Mouse (Mus musculus) hindbrain, embryonic 10.5 days (tissue): ENCODE measurements at regions not wholly inside any gene's neighbourhood (a gene's known extent, or its start where the extent isn't known, plus 50 kb on each side); places are given as distances from the start of the nearest gene placed in this dataset.

ENCODE experiments used
- DNase-seq: peaks from one replicate; pipeline ENCODE4 v3.0.0-alpha.2; 2017; ENCODE audit warnings: low spot score
- H3K27ac ChIP-seq: fragments of 300-500 bp; sonication (generic); 2 replicates; pipeline ENCODE4 v1.5.1; 2016; ENCODE audit warnings: mild to moderate bottlenecking, moderate library complexity
- H3K27me3 ChIP-seq: fragments of 300-500 bp; sonication (generic); 2 replicates; pipeline ENCODE4 v1.6.1; 2016; ENCODE audit warnings: mild to moderate bottlenecking; ENCODE audit not compliant: poor library complexity, insufficient read depth, severe bottlenecking
- H3K36me3 ChIP-seq: fragments of 300-500 bp; sonication (generic); 2 replicates; pipeline ENCODE4 v1.6.1; 2016; ENCODE audit warnings: mild to moderate bottlenecking, moderate library complexity
- H3K4me1 ChIP-seq: fragments of 300-500 bp; sonication (generic); replicated peaks from 2 replicates; pipeline ENCODE4 v1.6.1; 2016; ENCODE audit warnings: mild to moderate bottlenecking
- H3K4me3 ChIP-seq: fragments of 300-500 bp; sonication (generic); 2 replicates; pipeline ENCODE4 v1.5.1; 2016; ENCODE audit warnings: mild to moderate bottlenecking, moderate library complexity
- H3K9me3 ChIP-seq: fragments of 300-500 bp; sonication (generic); 2 replicates; pipeline ENCODE4 v1.6.1; 2016; ENCODE audit warnings: mild to moderate bottlenecking, moderate library complexity
- WGBS: fragments of 180-500 bp; shearing (Covaris S2); methylation state at CpG from one replicate; pipeline ENCODE4 v1.1.7; 2016; 5-methylcytosine and 5-hydroxymethylcytosine counted together

GRCm38 (mm10) chr8:44878208-44878607 lies 57.0 kb upstream of the Fat1 start:
- Histone ChIP-seq H3K4me3 (no peak overlapping the region), H3K27ac (no peak overlapping the region), H3K36me3 (no peaks in the 10 kb centered on the region), H3K4me1 (no peaks in the 10 kb centered on the region), H3K27me3 (no peaks in the 10 kb centered on the region), H3K9me3 (no peaks in the 10 kb centered on the region)
- DNase-seq, result no peak
- WGBS, result 77% methylated on average over 3 of the region's 3 CpGs

DNA sequence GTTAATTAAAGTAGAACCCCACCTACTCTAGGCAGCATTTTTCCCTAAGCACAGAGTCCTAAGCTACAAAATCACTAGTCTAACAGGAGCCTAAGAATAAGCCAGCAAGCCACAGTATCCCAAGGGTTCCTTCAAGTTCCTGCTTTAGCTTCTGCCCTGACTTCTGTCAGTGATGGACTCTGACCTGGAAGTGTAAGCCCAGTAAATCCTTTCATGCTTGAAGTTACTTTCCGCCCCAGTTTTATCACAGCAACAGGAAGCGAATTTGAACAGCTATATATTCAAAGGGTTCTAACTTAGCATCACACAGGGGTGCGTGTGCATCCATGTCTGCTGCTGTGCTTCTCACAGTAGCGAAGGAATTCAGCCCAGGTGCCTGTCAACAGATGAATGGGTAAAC lies 56.1 kb upstream of the Fat1 start:
- no peak overlapping the region for H3K27ac ChIP-seq
- no peak overlapping the region for H3K4me3 ChIP-seq
- H3K4me1 ChIP-seq, result no peaks in the 10 kb centered on the region
- no peaks in the 10 kb centered on the region for H3K9me3 ChIP-seq
- 81% methylated on average over 4 of the region's 4 CpGs for WGBS
- H3K36me3 ChIP-seq, result no peaks in the 10 kb centered on the region
- no peak for DNase-seq
- no peaks in the 10 kb centered on the region for H3K27me3 ChIP-seq

DNA sequence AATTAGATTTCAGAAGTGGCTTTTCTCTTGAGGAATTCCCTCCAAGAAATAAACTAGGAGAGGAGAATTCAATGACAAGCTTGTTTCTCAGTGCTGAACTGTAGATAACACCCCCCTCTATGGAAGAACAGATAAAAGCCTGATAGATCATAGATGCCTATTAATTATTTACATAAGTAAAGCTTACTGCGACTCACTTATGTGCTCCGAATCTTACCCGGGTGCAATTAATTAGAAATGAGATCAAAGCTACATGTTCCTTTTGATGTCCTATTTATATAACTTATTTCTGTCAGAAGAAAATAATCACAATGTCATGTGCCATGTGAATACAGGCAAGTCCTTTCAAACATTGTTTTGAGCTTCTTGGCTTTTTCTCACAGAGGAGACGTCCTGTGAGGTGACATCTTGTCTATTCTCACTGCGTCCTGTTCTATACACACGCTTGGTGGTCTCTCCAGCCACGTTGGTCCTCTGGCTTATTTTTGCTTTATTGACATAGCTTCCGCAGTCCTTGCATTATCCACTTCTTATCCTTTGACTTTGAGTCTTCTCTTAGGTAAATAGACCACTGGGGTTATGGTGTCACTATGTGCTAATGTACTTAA lies 50.7 kb upstream of the Fat1 start:
- no peak for DNase-seq
- WGBS, result 82% methylated on average over 8 of the region's 8 CpGs
- H3K27ac ChIP-seq, result no peak overlapping the region
- no peaks in the 10 kb centered on the region for H3K4me1 ChIP-seq
- no peak overlapping the region for H3K4me3 ChIP-seq
- H3K36me3 ChIP-seq, result no peaks in the 10 kb centered on the region
- H3K27me3 ChIP-seq, result no peaks in the 10 kb centered on the region
- no peaks in the 10 kb centered on the region for H3K9me3 ChIP-seq
